Mouse (Mus musculus) limb, embryonic 14.5 days (tissue): ENCODE measurements at regions not wholly inside any gene's neighbourhood (a gene's known extent, or its start where the extent isn't known, plus 50 kb on each side); places are given as distances from the start of the nearest gene placed in this dataset.

Source experiments
- ATAC-seq: fragments of 200-750 bp; cut with Nextera tagmentation; 2 replicates; pipeline ENCODE4 v1.8.0; 2017; ENCODE audit warnings: low read depth, moderate number of reproducible peaks, moderate TSS enrichment; ENCODE audit not compliant: low FRiP score
- DNase-seq: peaks from one replicate; pipeline ENCODE4 v3.0.0-alpha.2; 2015; ENCODE audit warnings: low spot score
- H3K27ac ChIP-seq: fragments of 300-500 bp; sonication (generic); replicated peaks from 2 replicates; pipeline ENCODE4 v1.5.1; 2014; ENCODE audit warnings: low read depth, mild to moderate bottlenecking, low read length, moderate library complexity, mixed read lengths
- H3K27me3 ChIP-seq: fragments of 300-500 bp; sonication (generic); 2 replicates; pipeline ENCODE4 v1.6.1; 2014; ENCODE audit warnings: low read length, mixed read lengths; ENCODE audit not compliant: control insufficient read depth, insufficient read depth
- H3K36me3 ChIP-seq: fragments of 300-500 bp; sonication (generic); 2 replicates; pipeline ENCODE4 v1.6.1; 2014; ENCODE audit warnings: mild to moderate bottlenecking, low read length, moderate library complexity, mixed read lengths; ENCODE audit not compliant: control insufficient read depth, insufficient read depth
- H3K4me1 ChIP-seq: fragments of 300-500 bp; sonication (generic); 2 replicates; pipeline ENCODE4 v1.6.1; 2014; ENCODE audit warnings: antibody characterized with exemption, low read length, mixed read lengths; ENCODE audit not compliant: control insufficient read depth, insufficient read depth
- H3K4me2 ChIP-seq: fragments of 300-500 bp; sonication (generic); replicated peaks from 2 replicates; pipeline ENCODE4 v1.6.1; 2014; ENCODE audit warnings: low read depth, mild to moderate bottlenecking, low read length, moderate library complexity; ENCODE audit not compliant: severe bottlenecking
- H3K4me3 ChIP-seq: fragments of 300-500 bp; sonication (generic); replicated peaks from 2 replicates; pipeline ENCODE4 v1.5.1; 2014; ENCODE audit warnings: low read length
- H3K9ac ChIP-seq: fragments of 300-500 bp; sonication (generic); 2 replicates; pipeline ENCODE4 v1.6.1; 2014; ENCODE audit warnings: mild to moderate bottlenecking, low read depth, low read length, moderate library complexity; ENCODE audit not compliant: severe bottlenecking
- H3K9me3 ChIP-seq: fragments of 300-500 bp; sonication (generic); 2 replicates; pipeline ENCODE4 v1.6.1; 2016; ENCODE audit warnings: low read length; ENCODE audit not compliant: control insufficient read depth
- POLR2A ChIP-seq: fragments of 200-500 bp; IDR thresholded peaks from 2 replicates; pipeline ENCODE4 v1.8.0; 2012; ENCODE audit warnings: inconsistent platforms, mild to moderate bottlenecking, moderate library complexity, borderline replicate concordance; ENCODE audit not compliant: insufficient read depth, insufficient read length; ENCODE audit errors: extremely low read depth
- WGBS: fragments of 180-500 bp; shearing (Covaris S2); extraction: QIAGEN DNeasy Blood & Tissue Kit; methylation state at CpG from one replicate; pipeline ENCODE4 v1.1.7; 2014; 5-methylcytosine and 5-hydroxymethylcytosine counted together

DNA sequence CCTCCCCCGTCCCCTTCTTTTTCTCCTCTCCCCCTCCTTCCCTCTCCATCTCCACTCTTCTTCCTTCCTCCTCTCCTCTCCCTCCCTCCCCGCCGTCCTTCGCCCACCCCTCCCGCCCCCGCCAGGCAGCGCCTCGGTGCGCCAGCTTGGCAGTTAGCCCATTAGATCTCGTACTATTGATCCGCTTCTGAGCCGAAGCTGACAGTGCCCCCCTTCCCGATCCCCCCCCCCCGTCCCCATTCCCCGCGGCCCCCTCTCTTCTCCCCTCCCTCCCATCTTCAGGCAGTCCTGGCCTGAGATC lies 62.2 kb upstream of the Btrc start:
- WGBS = 4% methylated on average over 16 of the region's 16 CpGs
- DNase-seq = no peak
- no peak overlapping the region for H3K27ac ChIP-seq

DNA sequence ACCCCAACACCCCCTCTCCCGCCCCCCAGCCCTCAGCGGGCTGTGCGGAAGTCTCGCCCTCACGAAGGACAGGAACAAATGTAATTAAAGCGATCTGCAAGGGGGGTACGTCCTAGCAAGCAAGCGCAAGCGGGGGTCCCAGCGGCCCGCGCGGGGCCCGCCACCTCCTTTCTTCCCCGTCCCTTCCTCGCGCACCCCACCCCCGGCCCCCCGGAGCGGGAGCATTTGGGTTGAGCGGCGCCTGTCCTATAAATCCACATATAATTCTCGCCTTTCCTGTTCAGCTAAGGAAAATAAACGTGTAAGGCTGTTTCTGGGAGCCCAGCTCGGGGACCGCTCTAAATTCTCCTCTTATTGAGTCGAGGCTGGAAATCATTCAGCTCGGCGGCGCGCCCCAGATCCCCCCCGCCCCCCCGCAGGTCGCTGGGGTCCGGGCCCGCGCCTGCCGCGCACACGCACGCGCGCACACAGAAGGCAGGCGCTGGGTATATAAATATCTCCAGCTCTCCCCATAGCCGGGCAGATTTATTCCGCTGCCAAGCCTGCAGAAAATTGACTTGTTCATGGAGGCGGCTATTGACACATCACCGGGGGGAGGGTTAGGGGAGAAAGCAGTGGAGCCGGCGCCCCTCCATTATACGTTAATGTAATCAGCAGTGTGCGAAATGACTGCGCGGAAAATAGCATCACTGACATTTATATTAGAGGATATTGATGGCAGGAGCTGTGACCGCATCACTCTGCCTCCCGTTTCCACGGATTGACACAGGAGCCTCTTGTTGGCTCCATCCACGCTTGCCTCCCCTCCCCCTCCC lies 61.6 kb upstream of the Btrc start:
- WGBS = under 1% methylated on average over 52 of the region's 58 CpGs
- peaks cover 14% of the 10 kb centered on the region for H3K4me1 ChIP-seq
- H3K9me3 ChIP-seq = no peaks in the 10 kb centered on the region
- H3K27ac ChIP-seq = peak overlapping the region; percentile 52; the same call in 1 of the 2 replicates
- peak overlapping the region; percentile 59 for H3K9ac ChIP-seq
- ATAC-seq (peak; percentile 55), DNase-seq (peak; percentile 80)
- no peaks in the 10 kb centered on the region for H3K36me3 ChIP-seq
- TF ChIP-seq POLR2A = no peak
- peaks cover 39% of the 10 kb centered on the region for H3K27me3 ChIP-seq
- peak overlapping the region; percentile 58 for H3K4me3 ChIP-seq
- H3K4me2 ChIP-seq = peak overlapping the region; percentile 97

More for the DNA sequence above, 62.2 kb upstream of the Btrc start:
- Histone ChIP-seq H3K4me3 (peak overlapping the region; percentile 58), H3K27me3 (peaks cover 41% of the 10 kb centered on the region), H3K9me3 (no peaks in the 10 kb centered on the region), H3K4me2 (peak overlapping the region; percentile 97), H3K4me1 (peaks cover 14% of the 10 kb centered on the region), H3K9ac (peak overlapping the region; percentile 59), H3K36me3 (no peaks in the 10 kb centered on the region)
- no peak for TF ChIP-seq POLR2A
- ATAC-seq = no peak

DNA sequence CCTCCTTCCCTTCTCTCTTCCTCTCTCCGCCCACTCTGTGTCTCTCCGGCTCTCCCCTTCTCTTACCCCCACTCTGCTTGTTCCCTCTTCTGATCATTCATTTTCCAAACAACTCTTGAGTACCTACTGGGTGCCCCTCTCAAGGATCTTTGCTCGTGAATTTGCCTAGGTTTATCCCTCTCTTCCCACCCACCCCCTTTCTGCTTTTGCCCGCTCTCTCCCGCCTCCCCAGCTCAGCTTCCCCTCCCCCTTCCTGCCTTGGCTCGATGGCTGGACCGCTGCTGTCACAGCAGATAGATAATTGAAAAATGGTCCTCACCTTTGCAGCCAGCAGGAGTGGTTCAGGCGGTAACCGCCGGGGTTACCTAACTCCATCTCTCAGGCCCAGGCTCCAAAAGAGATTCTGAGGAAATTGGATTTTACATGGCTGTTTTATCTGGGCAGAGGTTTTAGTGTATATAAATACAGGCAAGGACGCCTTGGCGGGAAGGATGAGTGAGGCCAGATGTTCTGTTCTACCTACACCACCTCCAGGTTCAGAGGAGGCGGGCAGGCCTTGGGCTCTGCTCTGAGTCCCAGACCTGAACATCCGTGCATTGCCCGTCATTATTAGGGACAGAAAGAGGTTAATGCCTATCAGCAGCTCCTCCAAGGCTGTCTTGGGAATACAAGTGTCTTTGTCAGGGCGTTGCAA lies 60.8 kb upstream of the Btrc start:
- Histone ChIP-seq H3K9me3 (no peaks in the 10 kb centered on the region), H3K9ac (peak overlapping the region; percentile 59), H3K36me3 (no peaks in the 10 kb centered on the region), H3K4me2 (peak overlapping the region; percentile 97), H3K4me3 (peak overlapping the region; percentile 58), H3K27me3 (peaks cover 38% of the 10 kb centered on the region), H3K4me1 (peaks cover 14% of the 10 kb centered on the region), H3K27ac (no peak overlapping the region)
- ATAC-seq = no peak
- no peak for TF ChIP-seq POLR2A
- DNase-seq = no peak
- 5% methylated on average over 16 of the region's 16 CpGs for WGBS

DNA sequence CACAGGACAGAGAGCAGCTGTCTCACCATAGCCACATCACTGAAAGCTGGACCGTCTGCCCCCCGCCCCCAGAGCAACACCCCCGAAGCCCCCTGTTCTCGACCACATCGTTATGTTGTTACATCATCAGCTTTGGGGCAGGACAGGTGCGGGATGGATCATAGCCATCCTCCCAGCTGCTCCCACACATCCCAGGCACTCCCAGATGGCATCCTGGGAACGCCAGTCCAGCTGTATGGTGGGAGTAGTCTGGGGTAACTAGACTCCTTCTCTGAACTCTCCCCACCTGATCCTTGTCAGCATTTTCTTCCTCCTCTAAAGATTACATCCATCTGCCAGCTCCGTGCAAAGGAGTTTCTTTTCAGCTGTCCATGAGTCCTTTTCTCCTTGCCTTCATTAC lies 59.0 kb upstream of the Btrc start:
- DNase-seq (peak; percentile 55), ATAC-seq (peak; percentile 73)
- peaks cover 14% of the 10 kb centered on the region for H3K4me1 ChIP-seq
- no peak overlapping the region for H3K4me3 ChIP-seq
- no peak overlapping the region for H3K9ac ChIP-seq
- no peaks in the 10 kb centered on the region for H3K36me3 ChIP-seq
- H3K27me3 ChIP-seq = peaks cover 38% of the 10 kb centered on the region
- no peak overlapping the region for H3K27ac ChIP-seq
- no peak overlapping the region for H3K4me2 ChIP-seq
- H3K9me3 ChIP-seq = no peaks in the 10 kb centered on the region
- WGBS = 4% methylated on average over 8 of the region's 8 CpGs
- TF ChIP-seq POLR2A = no peak

DNA sequence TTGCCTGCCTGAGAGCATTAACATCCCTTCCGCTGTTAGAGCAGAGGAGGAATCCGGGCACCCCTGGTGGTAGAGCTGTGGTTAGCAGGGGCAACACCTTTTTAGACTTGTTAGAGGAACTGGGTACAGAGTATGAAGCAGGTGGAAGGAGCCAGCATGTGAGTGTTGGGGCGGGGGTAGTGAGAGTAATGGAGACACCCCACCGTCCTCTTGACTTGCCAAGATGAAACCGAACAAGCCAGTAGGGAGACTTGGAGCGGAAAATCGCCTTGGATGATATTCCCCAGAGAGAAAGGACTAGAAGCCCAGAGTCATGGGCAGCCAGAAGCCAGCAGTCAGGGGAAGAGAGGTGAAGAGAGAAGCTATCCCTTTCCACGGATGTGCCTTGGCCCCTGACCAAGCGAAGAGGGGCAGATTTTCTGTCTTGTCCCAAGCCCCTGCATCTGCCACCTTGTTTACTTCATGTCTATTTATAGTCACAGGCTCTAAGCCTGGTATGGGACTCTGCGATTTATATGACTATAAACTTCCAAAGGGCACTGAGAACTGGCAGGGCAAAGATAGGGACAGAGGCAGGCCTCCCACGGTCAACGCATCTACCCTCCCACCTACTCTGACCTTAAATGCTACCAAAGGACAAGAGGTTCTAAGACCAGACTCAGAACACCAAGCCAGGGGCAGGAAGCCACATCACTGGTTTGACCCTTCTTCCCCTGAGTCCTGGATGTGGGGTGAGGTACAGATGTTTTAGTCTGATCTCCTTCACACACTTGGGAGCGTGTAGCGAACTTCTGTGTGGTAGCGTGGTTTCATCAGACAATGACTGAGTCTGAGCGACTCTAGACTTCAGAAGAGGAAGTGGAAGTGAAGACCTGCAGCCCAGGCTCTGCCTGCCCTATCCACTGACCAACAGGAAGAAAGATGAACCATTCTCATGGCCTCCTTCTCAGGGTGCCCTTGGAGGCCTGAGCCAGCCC lies 55.9 kb upstream of the Btrc start:
- Histone ChIP-seq H3K36me3 (no peaks in the 10 kb centered on the region), H3K4me3 (no peak overlapping the region), H3K4me2 (no peak overlapping the region), H3K9ac (no peak overlapping the region), H3K4me1 (peaks cover 4% of the 10 kb centered on the region), H3K27me3 (peaks cover 33% of the 10 kb centered on the region), H3K27ac (no peak overlapping the region), H3K9me3 (no peaks in the 10 kb centered on the region)
- 41% methylated on average over 16 of the region's 16 CpGs for WGBS
- no peak for TF ChIP-seq POLR2A
- DNase-seq (no peak), ATAC-seq (no peak)
